Mouse (Mus musculus) heart, embryonic 11.5 days (tissue): ENCODE results near the gene Ptgs1. TPM values are rescaled to one million over a fixed set of nuclear protein-coding genes. Genes with fewer than 3 reads are reported as not detected.

Experiments used
- ATAC-seq: fragments of 200-750 bp; cut with Nextera tagmentation; replicated peaks from 2 replicates; pipeline ENCODE4 v1.8.0; 2017; ENCODE audit warnings: moderate library complexity; ENCODE audit not compliant: insufficient number of reproducible peaks, low FRiP score, low TSS enrichment
- H3K27ac ChIP-seq: fragments of 300-500 bp; sonication (generic); 2 replicates; pipeline ENCODE4 v1.5.1; 2014; ENCODE audit warnings: mild to moderate bottlenecking, low read depth, low read length
- H3K27me3 ChIP-seq: fragments of 300-500 bp; sonication (generic); 2 replicates; pipeline ENCODE4 v1.6.1; 2014; ENCODE audit warnings: mild to moderate bottlenecking, low read length, mixed read lengths; ENCODE audit not compliant: control insufficient read depth, insufficient read depth
- H3K36me3 ChIP-seq: fragments of 300-500 bp; sonication (generic); 2 replicates; pipeline ENCODE4 v1.6.1; 2014; ENCODE audit warnings: mild to moderate bottlenecking, low read length, moderate library complexity, mixed read lengths; ENCODE audit not compliant: control insufficient read depth, insufficient read depth
- H3K4me1 ChIP-seq: fragments of 300-500 bp; sonication (generic); 2 replicates; pipeline ENCODE4 v1.6.1; 2014; ENCODE audit warnings: low read length; ENCODE audit not compliant: control insufficient read depth, insufficient read depth
- H3K4me2 ChIP-seq: fragments of 300-500 bp; sonication (generic); 2 replicates; pipeline ENCODE4 v1.6.1; 2014; ENCODE audit warnings: mild to moderate bottlenecking, moderate library complexity
- H3K4me3 ChIP-seq: fragments of 300-500 bp; sonication (generic); 2 replicates; pipeline ENCODE4 v1.5.1; 2014; ENCODE audit warnings: low read depth, low read length
- H3K9ac ChIP-seq: fragments of 300-500 bp; sonication (generic); 2 replicates; pipeline ENCODE4 v1.6.1; 2014; ENCODE audit warnings: mild to moderate bottlenecking, low read depth, low read length, moderate library complexity
- H3K9me3 ChIP-seq: fragments of 300-500 bp; sonication (generic); replicated peaks from 2 replicates; pipeline ENCODE4 v1.6.1; 2016; ENCODE audit warnings: low read length; ENCODE audit not compliant: control insufficient read depth
- WGBS: fragments of 180-500 bp; shearing (Covaris S2); extraction: QIAGEN DNeasy Blood & Tissue Kit; methylation state at CpG from one replicate; pipeline ENCODE4 v1.1.7; 2014; ENCODE audit not compliant: insufficient replicate concordance; 5-methylcytosine and 5-hydroxymethylcytosine counted together
- polyA plus RNA-seq: library from polyadenylated mRNA; unstranded; fragments of >200 nt; fragmentation: Nextera tagmentation; extraction: Ambion mirVana; gene quantifications from 2 replicates; pipeline ENCODE4 v1.2.1, GENCODE M21; 2014

Ptgs1 gene
- polyA plus RNA-seq, 1 experiment from 2014 or later: 19.4 TPM

DNA sequence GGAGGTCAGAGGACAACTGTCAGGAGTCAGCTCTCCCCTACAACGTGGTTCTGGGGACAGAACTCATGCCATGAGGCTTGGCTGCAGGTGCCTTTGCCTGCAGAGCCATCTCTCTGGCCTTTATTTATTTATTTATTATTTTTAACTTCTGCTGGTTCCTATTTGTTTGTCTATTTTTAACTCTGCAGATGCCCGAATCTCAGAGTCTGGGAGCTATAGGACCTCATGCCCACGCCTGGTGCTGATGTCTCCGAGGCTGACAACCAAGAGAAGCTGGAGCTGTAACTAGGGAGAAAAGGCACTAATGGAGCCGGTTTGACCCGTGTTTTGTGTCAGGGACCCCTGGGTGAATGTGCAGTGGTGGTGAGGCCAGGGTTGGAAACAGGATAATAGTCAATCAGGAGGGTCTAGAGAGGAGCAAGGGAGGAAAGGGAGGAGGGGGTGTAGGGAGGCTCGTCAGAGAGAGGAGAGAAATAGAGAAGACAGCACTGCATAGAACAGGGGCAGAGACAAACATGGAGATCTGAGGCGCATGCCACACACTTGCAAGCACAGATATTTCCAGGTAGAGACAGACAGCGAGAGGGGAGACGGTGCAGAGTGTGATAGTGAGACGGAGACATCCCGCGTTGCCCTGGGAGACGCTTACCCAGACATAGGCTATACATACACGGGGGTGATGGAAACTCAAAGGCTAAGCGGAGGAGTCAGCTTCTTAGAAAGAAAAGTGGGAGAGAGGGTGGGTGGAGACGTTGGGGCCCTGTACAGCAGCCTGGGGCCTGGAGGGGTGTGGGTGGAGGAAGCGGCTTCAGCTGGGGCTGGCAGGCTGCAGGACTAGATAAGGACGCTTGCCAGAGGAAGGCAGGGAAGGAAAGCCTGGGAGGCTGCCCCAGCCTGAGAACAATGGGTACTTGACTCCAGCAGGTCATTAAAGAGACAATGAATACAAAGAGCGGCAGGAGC lies 32.0 kb upstream of the Ptgs1 start:
- no peaks in the 10 kb centered on the region for H3K36me3 ChIP-seq
- peak overlapping the region; percentile 25 for H3K4me3 ChIP-seq
- WGBS: 14% methylated on average over 20 of the region's 20 CpGs
- H3K4me1 ChIP-seq: peaks cover 35% of the 10 kb centered on the region
- no peaks in the 10 kb centered on the region for H3K9me3 ChIP-seq
- peak; percentile 92 for ATAC-seq
- H3K27me3 ChIP-seq: peaks cover 26% of the 10 kb centered on the region
- H3K9ac ChIP-seq: peak overlapping the region; percentile 61
- H3K27ac ChIP-seq: peak overlapping the region; percentile 88
- H3K4me2 ChIP-seq: peak overlapping the region; percentile 60

DNA sequence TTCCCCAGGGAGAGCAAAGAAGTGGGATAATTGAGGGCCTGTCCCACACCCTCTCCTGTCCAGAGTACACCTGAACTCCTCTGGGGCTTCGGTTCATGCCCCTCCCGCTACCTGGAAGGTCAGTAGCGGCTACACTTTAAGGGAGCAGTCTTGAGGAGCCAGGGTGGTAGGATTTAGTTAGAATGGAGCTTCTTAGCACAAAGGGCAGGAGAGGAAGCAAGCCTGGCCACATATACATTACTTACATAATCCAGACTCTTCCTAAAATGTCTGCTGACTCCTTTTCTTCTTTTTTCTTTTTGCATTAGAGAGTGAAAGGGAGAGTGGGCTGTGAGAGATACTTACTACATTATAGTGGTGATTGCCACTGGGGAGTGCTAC lies 31.4 kb upstream of the Ptgs1 start:
- Histone ChIP-seq H3K9me3 (no peaks in the 10 kb centered on the region), H3K9ac (peak overlapping the region; percentile 61), H3K27ac (peak overlapping the region; percentile 88), H3K4me3 (peak overlapping the region; percentile 25), H3K27me3 (peaks cover 26% of the 10 kb centered on the region), H3K4me2 (peak overlapping the region; percentile 60), H3K4me1 (peaks cover 35% of the 10 kb centered on the region), H3K36me3 (no peaks in the 10 kb centered on the region)
- WGBS: 26% methylated on average over 3 of the region's 3 CpGs
- ATAC-seq: no peak

DNA sequence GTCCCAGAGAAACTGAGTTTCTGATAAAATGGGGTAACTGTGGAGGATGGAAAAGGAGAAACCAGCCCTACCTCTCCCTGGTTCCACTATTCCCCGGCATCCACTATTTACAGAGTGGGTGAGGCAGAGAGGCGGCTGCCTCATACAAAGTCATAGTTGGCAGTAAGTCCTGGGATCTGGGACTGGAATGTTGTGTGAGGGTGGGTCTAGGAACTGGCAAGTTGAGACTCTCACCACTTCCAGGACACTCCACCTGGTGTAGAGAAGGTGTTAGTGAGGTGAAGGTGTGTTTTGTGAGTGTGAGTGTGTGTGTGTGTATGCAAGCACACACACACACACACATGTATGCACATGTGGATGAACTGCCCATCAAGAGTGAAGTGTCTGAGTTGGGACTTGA lies 29.4 kb upstream of the Ptgs1 start:
- Histone ChIP-seq H3K4me1 (peaks cover 35% of the 10 kb centered on the region), H3K9me3 (no peaks in the 10 kb centered on the region), H3K4me2 (no peak overlapping the region), H3K27me3 (peaks cover 44% of the 10 kb centered on the region), H3K9ac (no peak overlapping the region), H3K27ac (no peak overlapping the region), H3K36me3 (no peaks in the 10 kb centered on the region), H3K4me3 (no peak overlapping the region)
- WGBS: 93% methylated on average over 2 of the region's 2 CpGs
- ATAC-seq: no peak

DNA sequence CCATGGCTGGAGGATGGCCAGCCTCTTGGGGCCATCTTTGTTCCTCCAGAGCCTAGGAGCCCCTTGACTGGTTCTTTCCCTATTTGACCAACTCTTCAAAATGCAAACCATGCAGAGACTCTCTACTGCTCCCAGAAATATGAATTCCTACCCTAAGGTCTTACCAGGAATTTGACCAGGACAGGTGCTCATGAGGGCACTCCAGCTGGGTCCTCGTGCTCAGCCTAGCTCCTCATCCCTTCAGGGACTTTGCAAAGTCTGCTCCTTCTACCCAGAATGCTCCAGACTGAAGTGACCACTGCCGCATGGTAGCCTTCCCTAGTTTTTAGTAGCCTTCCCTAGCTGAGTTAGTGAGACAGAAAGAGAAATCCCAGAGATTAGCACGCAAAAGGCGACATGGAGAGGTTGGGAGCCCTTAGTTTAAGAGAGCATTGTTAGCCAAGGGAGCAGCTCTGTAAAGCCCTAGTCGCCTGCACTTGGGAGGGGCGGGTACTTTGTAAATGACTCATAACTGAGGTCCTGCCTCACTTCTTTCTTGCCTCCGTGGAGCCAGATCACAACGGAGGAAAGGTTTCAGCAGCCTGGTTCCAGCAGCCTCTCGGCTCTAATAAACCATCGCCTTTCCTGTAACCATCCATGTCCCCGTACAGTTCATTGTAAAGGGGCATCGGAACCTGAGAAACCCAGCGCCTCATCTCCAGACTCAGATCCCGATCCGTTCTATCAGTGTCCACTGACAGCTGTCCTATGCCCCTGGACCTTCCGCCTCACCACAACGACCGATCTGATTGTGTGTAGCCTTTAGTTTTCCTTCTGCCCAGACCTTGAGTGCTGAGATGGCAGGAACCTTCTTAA lies 28.2 kb upstream of the Ptgs1 start:
- Histone ChIP-seq H3K27me3 (peaks cover 44% of the 10 kb centered on the region), H3K9ac (no peak overlapping the region), H3K36me3 (no peaks in the 10 kb centered on the region), H3K27ac (no peak overlapping the region), H3K9me3 (no peaks in the 10 kb centered on the region), H3K4me3 (peak overlapping the region; percentile 38; the same call in 1 of the 2 replicates), H3K4me2 (peak overlapping the region; percentile 75), H3K4me1 (peaks cover 29% of the 10 kb centered on the region)
- no peak for ATAC-seq
- WGBS: 29% methylated on average over 18 of the region's 18 CpGs

DNA sequence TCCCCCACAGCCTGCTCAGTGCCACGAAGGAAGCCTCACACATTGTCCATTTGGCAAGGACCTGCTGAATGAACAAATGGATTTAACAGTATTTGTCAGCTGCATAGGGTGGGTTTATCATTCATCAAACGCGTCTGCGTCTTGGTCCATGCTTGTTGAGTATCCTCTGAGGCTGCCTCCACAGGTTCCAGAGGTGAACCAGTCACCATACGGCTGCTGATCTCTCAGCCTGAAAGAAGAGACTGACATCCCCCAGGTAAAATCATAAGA lies 27.7 kb upstream of the Ptgs1 start:
- Histone ChIP-seq H3K9me3 (no peaks in the 10 kb centered on the region), H3K36me3 (no peaks in the 10 kb centered on the region), H3K27ac (no peak overlapping the region), H3K4me2 (peak overlapping the region; percentile 75), H3K4me1 (peaks cover 24% of the 10 kb centered on the region), H3K27me3 (peaks cover 44% of the 10 kb centered on the region), H3K9ac (no peak overlapping the region), H3K4me3 (peak overlapping the region; percentile 38; the same call in 1 of the 2 replicates)
- whole genome bisulfite sequencing: 22% methylated on average over 5 of the region's 5 CpGs
- no peak for ATAC-seq

DNA sequence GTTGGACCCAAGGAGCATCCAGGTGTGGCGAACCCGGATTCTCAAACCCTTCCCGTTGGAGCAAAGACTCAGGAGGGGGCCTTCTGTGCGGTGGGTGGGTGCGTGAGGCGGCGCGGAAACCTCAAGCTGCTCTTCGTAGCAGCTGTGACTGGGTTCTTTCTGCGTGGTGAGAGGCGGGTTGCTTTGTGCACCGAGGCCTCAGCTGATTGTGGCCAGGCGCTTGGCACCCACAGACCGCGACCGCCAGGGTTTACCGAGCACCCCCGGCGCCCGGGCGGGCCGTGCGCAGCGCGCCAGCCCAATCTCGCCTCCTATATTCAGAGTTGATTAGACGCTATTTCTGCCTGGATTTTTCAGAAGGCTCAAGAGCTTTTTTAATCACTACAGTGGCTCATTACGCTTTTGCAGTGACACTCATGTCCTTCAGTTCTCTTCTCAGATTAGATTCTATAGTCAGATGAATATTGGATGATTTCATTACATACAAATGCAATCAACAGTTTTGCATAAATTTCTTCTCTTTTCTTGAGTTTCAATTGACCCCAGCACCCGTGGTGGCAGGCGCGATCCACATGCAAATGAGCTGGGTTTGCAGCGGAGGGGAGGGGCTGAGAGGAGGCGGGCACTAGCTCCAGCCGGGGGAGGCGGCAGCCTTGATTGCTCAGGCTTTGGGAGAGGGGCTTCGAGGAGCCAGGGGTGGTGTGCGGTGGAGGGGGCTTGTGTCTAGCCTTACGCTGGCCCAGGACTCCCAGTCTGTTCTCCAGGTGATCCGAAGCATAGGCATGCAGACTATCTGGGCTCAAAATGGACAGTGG lies 27.0 kb upstream of the Ptgs1 start:
- WGBS: under 1% methylated on average over 39 of the region's 39 CpGs
- H3K4me1 ChIP-seq: peaks cover 17% of the 10 kb centered on the region
- H3K27ac ChIP-seq: no peak overlapping the region
- no peaks in the 10 kb centered on the region for H3K9me3 ChIP-seq
- ATAC-seq: no peak; the same call in 1 of the 2 replicates
- H3K9ac ChIP-seq: peak overlapping the region; percentile 66
- peak overlapping the region; percentile 38 for H3K4me3 ChIP-seq
- no peaks in the 10 kb centered on the region for H3K36me3 ChIP-seq
- peaks cover 44% of the 10 kb centered on the region for H3K27me3 ChIP-seq
- peak overlapping the region; percentile 75 for H3K4me2 ChIP-seq

DNA sequence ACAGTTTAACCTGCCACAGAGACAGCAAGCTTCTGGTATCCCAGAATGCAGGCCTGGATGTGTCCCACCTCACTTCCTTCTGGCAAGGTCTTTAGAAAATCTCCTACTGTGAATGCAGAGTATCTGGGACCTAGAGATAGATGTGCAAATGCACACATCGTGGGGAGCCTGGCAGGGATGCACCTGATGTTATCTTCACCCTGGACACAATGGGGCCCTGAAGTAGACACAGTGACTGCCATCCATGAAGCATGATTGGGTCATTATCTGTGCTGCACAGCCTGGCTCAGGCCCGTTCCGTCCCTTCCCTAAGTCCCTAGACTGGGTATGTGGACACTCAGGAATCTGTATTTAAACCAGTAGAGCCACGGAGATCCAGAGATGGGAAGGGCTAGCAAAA lies 25.6 kb upstream of the Ptgs1 start:
- Histone ChIP-seq H3K4me3 (no peak overlapping the region), H3K36me3 (no peaks in the 10 kb centered on the region), H3K27ac (no peak overlapping the region), H3K27me3 (peaks cover 52% of the 10 kb centered on the region), H3K4me2 (no peak overlapping the region), H3K9me3 (no peaks in the 10 kb centered on the region), H3K9ac (no peak overlapping the region), H3K4me1 (peaks cover 8% of the 10 kb centered on the region)
- ATAC-seq: no peak
- WGBS: 40% methylated on average over 4 of the region's 4 CpGs

DNA sequence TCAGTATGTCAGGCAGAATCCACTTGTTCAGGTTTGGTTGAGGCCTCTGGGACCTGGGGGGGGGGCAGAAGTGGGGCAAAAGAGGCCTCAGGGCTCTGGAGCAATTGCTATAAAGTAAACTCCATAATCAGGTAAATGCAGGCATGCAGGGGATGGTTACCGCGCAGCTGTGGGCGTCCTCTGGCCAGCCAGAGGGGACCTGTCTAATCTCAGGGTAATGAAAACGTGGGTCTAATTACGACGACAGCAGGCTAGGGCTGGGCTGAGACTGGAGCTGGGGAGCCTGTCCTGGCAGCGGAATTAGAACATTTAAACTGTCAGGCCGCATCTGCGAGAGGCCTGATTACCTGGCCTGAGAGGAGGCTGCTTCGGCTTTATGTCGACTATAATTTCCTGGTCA lies 23.2 kb upstream of the Ptgs1 start:
- peaks cover 57% of the 10 kb centered on the region for H3K27me3 ChIP-seq
- no peaks in the 10 kb centered on the region for H3K36me3 ChIP-seq
- H3K4me2 ChIP-seq: no peak overlapping the region
- H3K4me1 ChIP-seq: peaks cover 11% of the 10 kb centered on the region
- H3K9me3 ChIP-seq: no peaks in the 10 kb centered on the region
- no peak overlapping the region for H3K27ac ChIP-seq
- H3K9ac ChIP-seq: no peak overlapping the region
- H3K4me3 ChIP-seq: no peak overlapping the region
- ATAC-seq: no peak
- WGBS: 55% methylated on average over 11 of the region's 11 CpGs
